ENCODE assay signal across 7 mouse cellular contexts in genomic region chrX:142679502-142680250, GRCm38 (mm10). TPM values are rescaled to one million over a fixed set of nuclear protein-coding genes. Genes with fewer than 3 reads are reported as not detected.
DNase-seq lines count a peak whose midpoint lies in the region; ATAC-seq and TF ChIP-seq lines count a peak whose summit lies in the region.

No protein-coding gene starts in this region.

- no peak for ATAC-seq in forebrain, embryonic 12.5 days (ENCODE audit: low FRiP score)
- ATAC-seq in liver, embryonic 12.5 days: no peak
- ATAC-seq in stomach, postnatal 0 days (ENCODE audit: low FRiP score, low TSS enrichment): no peak

- peaks cover 50% of the 10 kb centered on the region for H3K27me3 ChIP-seq in forebrain, embryonic 12.5 days
- H3K27me3 ChIP-seq in liver, embryonic 12.5 days (replicated peaks): peaks cover 15% of the 10 kb centered on the region
- no peaks in the 10 kb centered on the region for H3K27me3 ChIP-seq in stomach, postnatal 0 days (ENCODE audit: control insufficient read depth, insufficient read depth, low read length)

- H3K27ac ChIP-seq in forebrain, embryonic 12.5 days: no peak overlapping the region
- peak overlapping the region; percentile 89 for H3K27ac ChIP-seq in liver, embryonic 12.5 days
- peak overlapping the region; percentile 94 for H3K27ac ChIP-seq in stomach, postnatal 0 days (replicated peaks)

- no peak for TF ChIP-seq EP300 in stomach, postnatal 0 days (optimal IDR thresholded peaks at IDR 0.05)

- TF ChIP-seq CTCF in stomach, postnatal 0 days (IDR thresholded peaks at IDR 0.05; ENCODE audit: low read depth): no peak

- peaks cover 19% of the 10 kb centered on the region for H3K4me1 ChIP-seq in forebrain, embryonic 12.5 days
- H3K4me1 ChIP-seq in liver, embryonic 12.5 days: peaks cover 58% of the 10 kb centered on the region
- H3K4me1 ChIP-seq in stomach, postnatal 0 days (replicated peaks; ENCODE audit: control insufficient read depth, insufficient read depth): no peaks in the 10 kb centered on the region

- no peak overlapping the region for H3K9ac ChIP-seq in forebrain, embryonic 12.5 days
- H3K9ac ChIP-seq in liver, embryonic 12.5 days: peak overlapping the region; percentile 79
- H3K9ac ChIP-seq in stomach, postnatal 0 days (ENCODE audit: low read length): no peak overlapping the region

- 49% methylated on average over 11 of the region's 11 CpGs for WGBS in forebrain, embryonic 12.5 days
- WGBS in liver, embryonic 12.5 days (ENCODE audit: insufficient replicate concordance): 21% methylated on average over 11 of the region's 11 CpGs
- 44% methylated on average over 11 of the region's 11 CpGs for WGBS in stomach, postnatal 0 days

- H3K9me3 ChIP-seq in forebrain, embryonic 12.5 days: no peaks in the 10 kb centered on the region
- H3K9me3 ChIP-seq in liver, embryonic 12.5 days (replicated peaks): no peaks in the 10 kb centered on the region
- no peaks in the 10 kb centered on the region for H3K9me3 ChIP-seq in stomach, postnatal 0 days (ENCODE audit: control insufficient read depth, low read length)

- H3K4me2 ChIP-seq in forebrain, embryonic 12.5 days: peak overlapping the region; percentile 65
- H3K4me2 ChIP-seq in liver, embryonic 12.5 days: peak overlapping the region; percentile 90
- peak overlapping the region; percentile 60 for H3K4me2 ChIP-seq in stomach, postnatal 0 days (replicated peaks; ENCODE audit: low read depth)

- peak; percentile 5 for DNase-seq in thymus, postnatal 25 days
- no peak for DNase-seq in thymus, postnatal 36 days
- DNase-seq in stomach, postnatal 0 days (ENCODE audit: low spot score): no peak
- no peak for DNase-seq in cerebellum, postnatal 25 days
- DNase-seq in retina, embryonic 14.5 days (ENCODE audit: low spot score): no peak

- H3K4me3 ChIP-seq in forebrain, embryonic 12.5 days (replicated peaks): peak overlapping the region; percentile 62; the same call in 1 of the 2 replicates
- peak overlapping the region; percentile 70 for H3K4me3 ChIP-seq in liver, embryonic 12.5 days
- H3K4me3 ChIP-seq in stomach, postnatal 0 days (ENCODE audit: low read depth, low read length): peak overlapping the region; percentile 53

- no peaks in the 10 kb centered on the region for H3K36me3 ChIP-seq in forebrain, embryonic 12.5 days (replicated peaks)
- H3K36me3 ChIP-seq in liver, embryonic 12.5 days: peaks cover 11% of the 10 kb centered on the region
- no peaks in the 10 kb centered on the region for H3K36me3 ChIP-seq in stomach, postnatal 0 days (ENCODE audit: control insufficient read depth, insufficient read depth, low read length)

RNA-seq across cellular contexts. Expression of gene Tmem164, which starts 1.5 kb away (rescaled TPM):
- 48.3 and 51.0 TPM in 2 replicates for polyA plus RNA-seq in forebrain, embryonic 12.5 days (2016; fragmentation: Nextera tagmentation; extraction: Ambion mirVana)
- 40.1 and 41.8 TPM in 2 replicates for polyA plus RNA-seq in liver, embryonic 12.5 days (2016; fragmentation: Nextera tagmentation; extraction: Ambion mirVana)
- 29.9 and 32.4 TPM in 2 replicates for polyA plus RNA-seq in stomach, postnatal 0 days (2015; fragmentation: Nextera tagmentation; extraction: Ambion mirVana)
